Mouse (Mus musculus): ENCODE measurements around the gene Hnmt. TPM values are rescaled to one million over a fixed set of nuclear protein-coding genes. Genes with fewer than 3 reads are reported as not detected.
A peak's percentile ranks its signal among the peaks of the same experiment; 100 is the strongest.

Hnmt gene
- 0.10 TPM in 1 of 2 replicates, not detected in the other for polyA plus RNA-seq (2012; rRNA removed)

- WGBS, result 11% methylated on average over 7 of the region's 7 CpGs
- H3K27ac ChIP-seq (ENCODE audit: insufficient read depth, low read depth, low read length), result peak within 1 kb of the TSS; percentile 36; the same call in 1 of the 2 replicates
- peak within 1 kb of the TSS; percentile 58 for H3K4me3 ChIP-seq (ENCODE audit: low read depth, low read length)
- H3K27me3 ChIP-seq (ENCODE audit: control insufficient read depth, insufficient read depth, low read length), result no peaks in the 10 kb centered on the region
- no peaks in the 10 kb centered on the region for H3K36me3 ChIP-seq (ENCODE audit: control insufficient read depth, insufficient read depth, low read length)
- TF ChIP-seq POLR2A (IDR thresholded peaks at IDR 0.05; ENCODE audit: low read depth, low read length) (no peak), CTCF (IDR thresholded peaks at IDR 0.05; ENCODE audit: extremely low read depth, insufficient read length, insufficient replicate concordance, low read depth, low read length) (no peak)
- 0 out of 2 replicates have a peak, but pooled peaks cover 2% of the 10 kb centered on the region for H3K4me1 ChIP-seq (ENCODE audit: control insufficient read depth, insufficient read depth, insufficient read length, low read length)
Measured at GRCm38 (mm10) chr2:24049344-24049990, at the start of gene Hnmt. Gene Hnmt, minus strand, starts transcription at chr2:24049394.

- Histone ChIP-seq H3K27ac (ENCODE audit: insufficient read depth, low read depth, low read length) (no peak within 1 kb of the TSS), H3K27me3 (ENCODE audit: control insufficient read depth, insufficient read depth, low read length) (no peaks in the 10 kb centered on the region), H3K4me3 (ENCODE audit: low read depth, low read length) (no peak within 1 kb of the TSS), H3K36me3 (ENCODE audit: control insufficient read depth, insufficient read depth, low read length) (no peaks in the 10 kb centered on the region), H3K4me1 (ENCODE audit: control insufficient read depth, insufficient read depth, insufficient read length, low read length) (no peaks in the 10 kb centered on the region)
- no peak for TF ChIP-seq POLR2A (IDR thresholded peaks at IDR 0.05; ENCODE audit: low read depth, low read length)
- no peak for TF ChIP-seq CTCF (IDR thresholded peaks at IDR 0.05; ENCODE audit: extremely low read depth, insufficient read length, insufficient replicate concordance, low read depth, low read length)
- 69% methylated on average over 4 of the region's 4 CpGs for WGBS
Measured at GRCm38 (mm10) chr2:24096495-24096894, 47.3 kb upstream of the Hnmt start, which contains the start of gene Tbpl2. Gene Tbpl2, minus strand, starts transcription at chr2:24096595.

GRCm38 (mm10) chr2:24090921-24091320, 41.7 kb upstream of the Hnmt start:
- H3K4me1 ChIP-seq (ENCODE audit: control insufficient read depth, insufficient read depth, insufficient read length, low read length), result no peaks in the 10 kb centered on the region
- H3K27me3 ChIP-seq (ENCODE audit: control insufficient read depth, insufficient read depth, low read length), result no peaks in the 10 kb centered on the region
- TF ChIP-seq CTCF (IDR thresholded peaks at IDR 0.05; ENCODE audit: extremely low read depth, insufficient read length, insufficient replicate concordance, low read depth, low read length), result no peak
- no peak for TF ChIP-seq POLR2A (IDR thresholded peaks at IDR 0.05; ENCODE audit: low read depth, low read length)
- no peaks in the 10 kb centered on the region for H3K36me3 ChIP-seq (ENCODE audit: control insufficient read depth, insufficient read depth, low read length)
- H3K4me3 ChIP-seq (ENCODE audit: low read depth, low read length), result no peak overlapping the region
- 55% methylated on average over 1 of the region's 1 CpGs for WGBS
- no peak overlapping the region for H3K27ac ChIP-seq (ENCODE audit: insufficient read depth, low read depth, low read length)

GRCm38 (mm10) chr2:24050459-24050858, 1.3 kb upstream of the Hnmt start:
- 55% methylated on average over 3 of the region's 3 CpGs for WGBS
- TF ChIP-seq CTCF (IDR thresholded peaks at IDR 0.05; ENCODE audit: extremely low read depth, insufficient read length, insufficient replicate concordance, low read depth, low read length) (no peak), POLR2A (IDR thresholded peaks at IDR 0.05; ENCODE audit: low read depth, low read length) (no peak)
- Histone ChIP-seq H3K27me3 (ENCODE audit: control insufficient read depth, insufficient read depth, low read length) (no peaks in the 10 kb centered on the region), H3K4me1 (ENCODE audit: control insufficient read depth, insufficient read depth, insufficient read length, low read length) (0 out of 2 replicates have a peak, but pooled peaks cover 2% of the 10 kb centered on the region), H3K36me3 (ENCODE audit: control insufficient read depth, insufficient read depth, low read length) (no peaks in the 10 kb centered on the region), H3K4me3 (ENCODE audit: low read depth, low read length) (no peak overlapping the region), H3K27ac (ENCODE audit: insufficient read depth, low read depth, low read length) (no peak overlapping the region)

- TF ChIP-seq CTCF (IDR thresholded peaks at IDR 0.05; ENCODE audit: extremely low read depth, insufficient read length, insufficient replicate concordance, low read depth, low read length), result no peak
- TF ChIP-seq POLR2A (IDR thresholded peaks at IDR 0.05; ENCODE audit: low read depth, low read length), result no peak
- peak overlapping the region; percentile 36; the same call in 1 of the 2 replicates for H3K27ac ChIP-seq (ENCODE audit: insufficient read depth, low read depth, low read length)
- WGBS, result 4% methylated on average over 16 of the region's 16 CpGs
Measured at GRCm38 (mm10) chr2:24048480-24049097, 605 bp downstream of the Hnmt start.

GRCm38 (mm10) chr2:24047551-24048479, 1.4 kb downstream of the Hnmt start:
- TF ChIP-seq CTCF (IDR thresholded peaks at IDR 0.05; ENCODE audit: extremely low read depth, insufficient read length, insufficient replicate concordance, low read depth, low read length), result no peak
- TF ChIP-seq POLR2A (IDR thresholded peaks at IDR 0.05; ENCODE audit: low read depth, low read length), result no peak
- no peaks in the 10 kb centered on the region for H3K27me3 ChIP-seq (ENCODE audit: control insufficient read depth, insufficient read depth, low read length)
- H3K4me1 ChIP-seq (ENCODE audit: control insufficient read depth, insufficient read depth, insufficient read length, low read length), result 0 out of 2 replicates have a peak, but pooled peaks cover 2% of the 10 kb centered on the region
- WGBS, result 45% methylated on average over 6 of the region's 6 CpGs
- H3K4me3 ChIP-seq (ENCODE audit: low read depth, low read length), result peak overlapping the region; percentile 58
- no peaks in the 10 kb centered on the region for H3K36me3 ChIP-seq (ENCODE audit: control insufficient read depth, insufficient read depth, low read length)
- H3K27ac ChIP-seq (ENCODE audit: insufficient read depth, low read depth, low read length), result no peak overlapping the region

More at GRCm38 (mm10) chr2:24048480-24049097, 605 bp downstream of the Hnmt start:
- H3K27me3 ChIP-seq (ENCODE audit: control insufficient read depth, insufficient read depth, low read length), result no peaks in the 10 kb centered on the region
- H3K36me3 ChIP-seq (ENCODE audit: control insufficient read depth, insufficient read depth, low read length), result no peaks in the 10 kb centered on the region
- 0 out of 2 replicates have a peak, but pooled peaks cover 2% of the 10 kb centered on the region for H3K4me1 ChIP-seq (ENCODE audit: control insufficient read depth, insufficient read depth, insufficient read length, low read length)
- peak overlapping the region; percentile 58 for H3K4me3 ChIP-seq (ENCODE audit: low read depth, low read length)
